Mouse (Mus musculus): ENCODE results near the gene Atm. TPM values are rescaled to one million over a fixed set of nuclear protein-coding genes. Genes with fewer than 3 reads are reported as not detected.

Atm gene
- total and polyA plus RNA-seq, 3 experiments: 19.0 to 33.6 (median 22.8) TPM

GRCm38 (mm10) chr9:53399537-53399936, 137.0 kb downstream of the Atm start:
- Histone ChIP-seq H3K27ac (ENCODE audit: insufficient read depth, low read depth) (no peak overlapping the region), H3K4me3 (replicated peaks in 1 of 3; ENCODE audit: low read depth in 2 of 3, low read length in 2 of 3, poor library complexity in 1 of 3) (no peak overlapping the region), H3K4me2 (ENCODE audit: insufficient read depth, low read depth, poor library complexity, severe bottlenecking) (no peak overlapping the region), H3K9ac (ENCODE audit: insufficient read depth, low read depth) (no peak overlapping the region), H3K4me1 (ENCODE audit: control insufficient read depth in 1 of 2, insufficient read depth in 2 of 2) (peaks cover 7 to 22% of the 10 kb centered on the region in 2 experiments; a peak in 3 of 4 replicates), H3K36me3 (replicated peaks in 1 of 2; ENCODE audit: control insufficient read depth in 1 of 2, insufficient read depth in 1 of 2, low read length in 1 of 2) (no peaks in the 10 kb centered on the region), H3K79me2 (replicated peaks; ENCODE audit: control insufficient read depth, extremely low read depth, insufficient read depth, poor library complexity, severe bottlenecking) (no peaks in the 10 kb centered on the region), H3K9me3 (replicated peaks; ENCODE audit: low read length) (no peaks in the 10 kb centered on the region), H3K27me3 (replicated peaks) (no peaks in the 10 kb centered on the region)
- TF ChIP-seq UBTF (IDR thresholded peaks at IDR 0.05; ENCODE audit: low read depth, low read length) (no peak), BHLHE40 (IDR thresholded peaks at IDR 0.05; ENCODE audit: low read depth, low read length) (no peak), TBP (conservative IDR thresholded peaks at IDR 0.05; ENCODE audit: low read depth, low read length) (no peak)
- no peak for DNase-seq (ENCODE audit: extremely low read depth)
- in situ Hi-C loops (cut with MboI; ENCODE audit: low pct_ligation_motif_present, low pct_unique_long_range_greater_than_20kb, low sequenced_read_pairs) (loop anchor here (5.0 kb wide), 1 partner anchor 152 kb away; the partner anchor contains the start of gene Ddx10), dilution Hi-C loops (cut with MboI; ENCODE audit: extremely low pct_ligation_motif_present, extremely low pct_unique_long_range_greater_than_20kb, low sequenced_read_pairs) (no loop called here)

- no peaks in the 10 kb centered on the region for H3K36me3 ChIP-seq (replicated peaks in 1 of 2; ENCODE audit: control insufficient read depth in 1 of 2, insufficient read depth in 1 of 2, low read length in 1 of 2)
- in situ Hi-C loops (cut with MboI; ENCODE audit: low pct_ligation_motif_present, low pct_unique_long_range_greater_than_20kb, low sequenced_read_pairs) (loop anchor here (5.0 kb wide), 1 partner anchor 151 kb away; the partner anchor contains the start of gene Ddx10), dilution Hi-C loops (cut with MboI; ENCODE audit: extremely low pct_ligation_motif_present, extremely low pct_unique_long_range_greater_than_20kb, low sequenced_read_pairs) (no loop called here)
- H3K79me2 ChIP-seq (replicated peaks; ENCODE audit: control insufficient read depth, extremely low read depth, insufficient read depth, poor library complexity, severe bottlenecking): no peaks in the 10 kb centered on the region
- no peaks in the 10 kb centered on the region for H3K9me3 ChIP-seq (replicated peaks; ENCODE audit: low read length)
- peak overlapping the region; percentile 37; the same call in 1 of the 2 replicates for H3K4me2 ChIP-seq (ENCODE audit: insufficient read depth, low read depth, poor library complexity, severe bottlenecking)
- H3K4me3 ChIP-seq (replicated peaks in 1 of 3; ENCODE audit: low read depth in 2 of 3, low read length in 2 of 3, poor library complexity in 1 of 3): peak overlapping the region in 1 of 3 experiments; percentile 23
- H3K27ac ChIP-seq (ENCODE audit: insufficient read depth, low read depth): no peak overlapping the region
- H3K27me3 ChIP-seq (replicated peaks): no peaks in the 10 kb centered on the region
- peak; percentile 81 for DNase-seq (ENCODE audit: extremely low read depth)
- no peak overlapping the region for H3K9ac ChIP-seq (ENCODE audit: insufficient read depth, low read depth)
- TF ChIP-seq ZC3H11A (IDR thresholded peaks at IDR 0.05; ENCODE audit: low read depth, low read length): peak; percentile 46; the same call in 1 of the 2 replicates
- peak; percentile 44; the same call in 1 of the 2 replicates for TF ChIP-seq MAZ (IDR thresholded peaks at IDR 0.05; ENCODE audit: low read depth, low read length)
- TF ChIP-seq SMC3 (IDR thresholded peaks at IDR 0.05; ENCODE audit: low read depth, low read length): peak; percentile 89
- no peak for TF ChIP-seq MAFK (IDR thresholded peaks at IDR 0.05; ENCODE audit: insufficient replicate concordance, low read length)
- TF ChIP-seq RAD21 (IDR thresholded peaks at IDR 0.05; ENCODE audit: low read depth, low read length): peak; percentile 86
- no peak for TF ChIP-seq POLR2A (IDR thresholded peaks at IDR 0.05; ENCODE audit: low read depth, low read length)
- TF ChIP-seq MAX (IDR thresholded peaks at IDR 0.05; ENCODE audit: low read length): no peak
- TF ChIP-seq CTCF (conservative IDR thresholded peaks at IDR 0.05 in 1 of 2, IDR thresholded peaks at IDR 0.05 in 1 of 2; ENCODE audit: low read depth in 2 of 2, low read length in 2 of 2): peak; percentile 34 to 88; a peak in 3 of 4 replicates
- peaks cover 7 to 19% of the 10 kb centered on the region in 2 experiments; a peak in 3 of 4 replicates for H3K4me1 ChIP-seq (ENCODE audit: control insufficient read depth in 1 of 2, insufficient read depth in 2 of 2)
Measured at GRCm38 (mm10) chr9:53398388-53398700, 138.2 kb downstream of the Atm start.

GRCm38 (mm10) chr9:53397685-53398387, 138.7 kb downstream of the Atm start:
- dilution Hi-C loops (cut with MboI; ENCODE audit: extremely low pct_ligation_motif_present, extremely low pct_unique_long_range_greater_than_20kb, low sequenced_read_pairs): no loop called here
- H3K27ac ChIP-seq (ENCODE audit: insufficient read depth, low read depth): no peak overlapping the region
- peaks cover 7 to 17% of the 10 kb centered on the region in 2 experiments; a peak in 3 of 4 replicates for H3K4me1 ChIP-seq (ENCODE audit: control insufficient read depth in 1 of 2, insufficient read depth in 2 of 2)
- H3K4me2 ChIP-seq (ENCODE audit: insufficient read depth, low read depth, poor library complexity, severe bottlenecking): peak overlapping the region; percentile 37; the same call in 1 of the 2 replicates
- no peak for TF ChIP-seq ZKSCAN1 (IDR thresholded peaks at IDR 0.05; ENCODE audit: borderline replicate concordance, low read depth, low read length)
- TF ChIP-seq NRF1 (IDR thresholded peaks at IDR 0.05; ENCODE audit: low read depth, low read length): no peak
- TF ChIP-seq E2F4 (IDR thresholded peaks at IDR 0.05; ENCODE audit: insufficient replicate concordance, low read depth, low read length): no peak
- H3K36me3 ChIP-seq (replicated peaks in 1 of 2; ENCODE audit: control insufficient read depth in 1 of 2, insufficient read depth in 1 of 2, low read length in 1 of 2): no peaks in the 10 kb centered on the region
- no peak overlapping the region for H3K9ac ChIP-seq (ENCODE audit: insufficient read depth, low read depth)
- H3K4me3 ChIP-seq (replicated peaks in 1 of 3; ENCODE audit: low read depth in 2 of 3, low read length in 2 of 3, poor library complexity in 1 of 3): peak overlapping the region in 1 of 3 experiments; percentile 23
- H3K79me2 ChIP-seq (replicated peaks; ENCODE audit: control insufficient read depth, extremely low read depth, insufficient read depth, poor library complexity, severe bottlenecking): no peaks in the 10 kb centered on the region
- no peak for DNase-seq (ENCODE audit: extremely low read depth)
- in situ Hi-C loops (cut with MboI; ENCODE audit: low pct_ligation_motif_present, low pct_unique_long_range_greater_than_20kb, low sequenced_read_pairs): loop anchor here (5.0 kb wide), 1 partner anchor 151 kb away; the partner anchor contains the start of gene Ddx10
- H3K27me3 ChIP-seq (replicated peaks): no peaks in the 10 kb centered on the region
- H3K9me3 ChIP-seq (replicated peaks; ENCODE audit: low read length): no peaks in the 10 kb centered on the region

Data from CH12.LX (cell line).